Mouse (Mus musculus) frontal cortex, postnatal 14 days (tissue): Measurements from ENCODE around the gene Mxi1.

Experiments
- DNase-seq, 2 experiments: peaks; one replicate each; pipeline ENCODE4 v3.0.0; 2022; ENCODE audit warnings: low spot score in 2 of 2

The Mxi1 gene

GRCm38 (mm10) chr19:53299829-53300181, 10.5 kb upstream of the Mxi1 start:
- DNase-seq, result no peak

- DNase-seq, result no peak
These were observed 6.9 kb upstream of the Mxi1 start for GRCm38 (mm10) chr19:53303382-53303781.

DNA sequence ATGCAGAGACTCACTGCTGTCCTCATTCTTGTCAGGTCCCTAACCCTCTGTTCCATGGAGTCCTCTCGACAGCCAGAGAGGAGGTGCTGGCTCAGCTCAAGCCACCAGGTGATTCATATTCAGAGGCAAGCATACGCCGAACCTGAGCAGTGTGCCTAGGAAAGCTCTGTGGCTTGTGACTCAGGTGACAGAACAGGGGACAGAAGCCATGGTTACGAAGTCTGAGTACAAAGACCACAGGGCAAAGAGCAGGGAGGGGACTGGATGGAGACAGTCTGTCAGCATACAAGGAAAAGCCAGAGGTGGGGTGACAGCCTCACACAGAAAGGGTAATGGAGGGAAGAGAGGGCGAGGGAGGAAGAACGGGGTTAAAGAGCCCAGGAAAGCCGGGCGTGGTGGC, 4.7 kb upstream of the Mxi1 start:
- no peak for DNase-seq

GRCm38 (mm10) chr19:53306706-53307105, 3.6 kb upstream of the Mxi1 start:
- DNase-seq, result no peak

DNA sequence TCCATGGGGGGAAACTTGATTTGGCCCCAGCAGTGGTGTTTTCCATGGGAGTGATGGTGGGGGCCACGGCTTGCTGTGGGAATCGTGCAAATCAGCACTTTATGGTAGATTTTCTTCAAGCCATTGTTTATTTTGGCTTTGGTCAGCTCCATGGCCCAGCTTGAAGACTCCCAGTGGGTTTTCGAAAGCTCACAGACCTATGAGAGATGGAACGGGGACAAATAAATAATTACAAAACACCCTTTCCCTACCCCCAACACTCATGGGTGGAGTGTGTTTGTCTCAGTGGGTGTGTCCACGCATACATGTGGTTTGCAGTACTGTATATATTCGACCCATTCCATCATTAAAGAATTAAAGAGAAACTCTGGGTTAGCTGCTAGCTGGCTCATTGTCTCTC, 3.1 kb upstream of the Mxi1 start:
- no peak for DNase-seq

- no peak for DNase-seq
These were observed 687 bp upstream of the Mxi1 start for GRCm38 (mm10) chr19:53309631-53310030.

DNA sequence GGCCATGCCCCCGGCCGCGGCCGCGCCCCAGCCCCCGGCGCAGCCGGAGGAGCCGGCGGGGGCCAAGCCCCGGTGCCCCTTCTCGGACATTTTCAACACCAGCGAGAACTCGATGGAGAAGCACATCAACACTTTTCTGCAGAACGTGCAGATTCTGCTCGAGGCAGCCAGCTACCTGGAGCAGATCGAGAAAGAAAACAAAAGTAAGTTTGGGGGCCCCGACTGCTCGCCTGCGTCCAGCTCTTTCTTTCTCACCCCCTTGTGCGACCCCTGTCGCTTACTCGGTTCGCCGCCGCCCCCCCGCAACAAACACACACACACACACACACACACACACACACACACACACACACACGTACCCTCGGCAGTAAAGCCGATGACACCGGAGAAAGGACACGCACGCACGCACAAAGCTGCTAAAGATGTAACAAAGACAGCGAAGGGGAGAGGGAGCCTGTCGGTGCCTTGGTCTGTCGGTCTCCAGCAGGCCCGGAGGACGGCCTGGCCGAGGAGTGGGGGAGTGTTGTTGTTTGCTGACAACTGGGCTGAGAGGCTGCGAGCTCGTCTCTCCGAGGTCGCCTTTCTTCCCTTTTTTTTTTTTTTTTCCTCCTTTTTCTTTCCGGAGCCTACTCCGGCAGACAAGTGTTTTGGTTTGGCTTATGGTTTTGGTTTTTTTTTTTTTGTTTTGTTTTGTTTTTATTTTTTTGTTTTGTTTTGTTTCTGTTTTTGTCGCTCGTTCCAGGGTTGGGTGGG, 629 bp downstream of the Mxi1 start:
- no peak for DNase-seq

DNA sequence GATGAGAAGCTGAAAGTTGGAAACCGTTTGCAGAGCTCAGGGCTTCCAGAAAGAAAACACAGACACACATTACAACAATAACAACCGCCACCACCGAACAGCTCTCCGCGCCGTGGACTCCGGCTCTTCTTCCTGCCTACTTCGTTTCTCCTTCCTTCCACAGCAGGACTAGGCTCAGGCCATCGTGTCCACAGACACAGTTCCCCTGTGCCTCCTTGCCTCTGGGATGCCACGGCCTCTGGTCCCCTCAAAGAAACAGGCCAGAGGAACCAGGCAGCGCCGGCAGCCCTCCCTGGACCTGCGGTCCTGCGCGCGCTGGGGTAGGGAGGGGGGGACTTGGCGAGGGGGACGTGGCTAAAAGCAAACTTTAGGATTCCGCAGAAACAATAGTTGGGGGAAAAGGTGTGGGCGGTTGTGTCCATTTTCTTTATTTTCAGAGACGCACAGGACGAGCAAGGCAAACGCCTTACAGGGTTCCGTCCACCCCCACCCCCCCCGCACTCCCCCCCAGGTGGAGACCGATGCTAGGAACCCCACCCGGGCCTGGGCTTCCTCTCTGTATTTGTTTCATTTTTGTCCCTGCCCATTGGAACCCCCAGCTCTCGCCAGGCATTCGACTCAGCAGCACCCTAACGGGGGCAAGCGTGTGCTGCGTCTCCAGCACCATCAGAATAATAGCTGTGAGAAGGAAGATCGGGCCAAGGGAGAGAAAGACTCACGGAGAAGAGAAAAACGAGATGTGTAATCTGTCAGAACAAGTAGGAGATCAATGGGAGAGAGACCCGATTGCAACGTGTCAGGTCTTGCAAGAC, 1.4 kb downstream of the Mxi1 start:
- no peak for DNase-seq

DNA sequence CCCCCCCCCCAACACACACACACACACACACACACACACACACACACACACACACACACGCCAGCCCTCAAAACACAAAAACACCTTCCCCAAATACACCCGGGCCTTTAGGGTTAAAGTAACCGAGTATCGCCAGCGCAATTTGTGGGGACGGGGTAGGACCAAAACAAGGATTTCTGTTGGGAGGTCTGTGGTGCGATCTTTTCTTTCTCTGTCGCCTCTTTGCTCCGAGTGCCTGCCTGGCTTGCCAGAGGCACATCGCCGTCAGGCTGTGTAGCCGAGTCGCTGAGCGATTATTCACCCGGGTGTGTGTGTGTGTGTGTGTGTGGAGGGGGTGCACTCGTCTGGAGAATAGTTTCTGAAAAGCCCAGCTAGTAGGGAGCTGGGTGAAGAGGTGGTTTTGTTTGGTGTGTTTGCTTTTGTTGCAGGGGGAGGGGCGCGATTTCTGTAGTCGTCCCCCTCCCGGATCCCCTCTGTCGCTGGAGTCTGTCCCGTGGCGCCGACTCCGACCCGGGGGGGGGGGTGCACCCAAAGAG, 2.1 kb downstream of the Mxi1 start:
- DNase-seq, result peak; percentile 51 to 55

DNA sequence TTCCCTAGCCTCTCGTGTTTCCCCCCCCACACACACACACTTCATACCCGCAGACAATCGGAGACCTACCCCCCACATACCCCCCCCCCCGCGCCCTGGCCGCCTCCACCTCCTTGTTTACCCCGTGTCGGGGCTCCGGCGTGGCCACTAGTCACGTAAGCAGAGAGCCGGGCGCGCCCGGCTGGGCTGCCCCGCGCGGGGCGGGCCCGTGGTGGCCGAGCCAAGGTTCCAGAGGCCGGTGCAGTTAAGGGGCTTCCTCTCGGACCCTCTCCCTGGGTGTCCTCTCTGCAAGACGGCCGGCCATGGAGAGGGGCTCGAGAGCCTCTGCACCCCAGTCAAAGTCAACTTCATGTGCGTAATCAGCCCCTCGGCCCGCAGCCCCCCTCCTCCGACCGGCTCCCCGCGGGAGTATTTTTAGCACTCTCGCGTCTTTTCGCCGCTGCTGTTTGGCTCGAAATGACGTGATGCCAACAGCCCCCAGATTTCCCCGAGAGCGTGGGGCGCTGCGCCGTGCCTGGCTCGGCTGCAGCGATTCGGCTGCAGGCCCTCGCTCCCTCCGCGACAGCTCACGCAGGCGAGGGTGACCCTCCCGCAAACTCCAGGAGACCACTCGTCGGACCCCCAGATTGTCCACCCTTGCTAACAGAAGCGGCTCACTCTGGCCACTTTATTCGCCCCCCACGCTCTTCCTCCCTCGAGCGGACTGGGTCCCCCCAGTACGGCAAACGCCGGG, 2.8 kb downstream of the Mxi1 start:
- peak; percentile 75 to 78 for DNase-seq

- peak; percentile 99 to 100 for DNase-seq
These were observed 3.5 kb downstream of the Mxi1 start for GRCm38 (mm10) chr19:53313684-53314443.

DNA sequence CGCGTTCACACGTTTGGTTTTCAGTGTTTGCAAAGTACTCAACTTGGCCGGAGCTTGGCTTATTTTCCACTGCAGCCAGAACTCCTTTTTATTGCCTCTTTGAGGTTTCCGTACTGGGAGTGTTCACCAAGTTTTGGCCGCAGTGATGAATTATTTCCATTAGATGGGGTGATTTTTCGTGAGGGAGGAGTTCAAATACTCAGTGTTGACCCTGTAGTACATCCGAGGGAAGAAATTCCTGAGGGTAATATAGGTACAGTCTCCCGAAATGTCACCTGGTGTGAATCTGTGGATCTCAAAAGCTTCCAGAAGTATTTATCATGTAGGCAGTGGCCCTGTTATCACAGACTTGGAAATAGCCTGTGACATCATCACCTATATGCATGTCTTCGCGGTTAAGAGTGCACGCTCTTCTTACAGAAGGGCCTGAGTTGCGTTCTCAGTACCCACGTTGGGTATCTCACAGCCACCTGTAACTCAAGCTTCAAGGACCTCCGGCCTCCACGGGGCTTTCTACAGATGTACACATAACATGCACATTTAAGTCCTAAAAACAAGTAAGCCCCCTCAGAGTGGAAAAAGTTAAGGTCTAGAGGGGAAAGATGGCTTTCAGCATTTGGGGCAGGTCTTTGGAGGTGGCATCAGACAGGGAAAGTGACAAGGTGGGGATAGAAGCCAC, 4.4 kb downstream of the Mxi1 start:
- no peak for DNase-seq

DNA sequence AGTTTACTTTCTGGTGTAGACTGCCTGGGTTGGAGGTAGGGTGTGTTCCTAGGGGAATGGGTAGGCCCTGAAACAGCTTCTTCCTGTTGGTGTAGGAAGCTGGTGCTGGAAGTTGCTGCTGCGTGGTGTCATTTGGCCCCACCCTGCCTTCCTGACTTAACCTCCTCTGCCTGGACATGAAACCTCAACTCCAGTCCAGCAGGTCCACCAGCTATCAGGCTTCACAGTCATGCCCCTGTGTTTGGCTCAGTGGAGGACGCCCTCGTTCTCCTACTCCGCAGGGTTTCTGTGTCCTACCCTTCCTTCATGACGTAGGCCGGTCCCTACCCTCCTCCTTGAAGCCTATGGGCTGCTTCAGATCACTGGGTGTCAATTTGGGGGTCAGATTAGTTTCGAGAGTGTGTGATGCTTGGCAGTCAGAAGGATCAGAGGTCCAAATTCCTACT, 4.9 kb downstream of the Mxi1 start:
- DNase-seq, result no peak

- no peak for DNase-seq
These were observed 5.8 kb downstream of the Mxi1 start for GRCm38 (mm10) chr19:53316105-53316504.

GRCm38 (mm10) chr19:53316963-53317362, 6.6 kb downstream of the Mxi1 start:
- no peak for DNase-seq

- DNase-seq, result no peak
These were observed 8.1 kb downstream of the Mxi1 start for GRCm38 (mm10) chr19:53318143-53319132.

GRCm38 (mm10) chr19:53320264-53321110, 10.2 kb downstream of the Mxi1 start:
- no peak for DNase-seq

- no peak for DNase-seq
These were observed 11.0 kb downstream of the Mxi1 start for GRCm38 (mm10) chr19:53321273-53321672.
